Mouse (Mus musculus): ENCODE measurements at regions not wholly inside any gene's neighbourhood (a gene's known extent, or its start where the extent isn't known, plus 50 kb on each side); places are given as distances from the start of the nearest gene placed in this dataset.

DNA sequence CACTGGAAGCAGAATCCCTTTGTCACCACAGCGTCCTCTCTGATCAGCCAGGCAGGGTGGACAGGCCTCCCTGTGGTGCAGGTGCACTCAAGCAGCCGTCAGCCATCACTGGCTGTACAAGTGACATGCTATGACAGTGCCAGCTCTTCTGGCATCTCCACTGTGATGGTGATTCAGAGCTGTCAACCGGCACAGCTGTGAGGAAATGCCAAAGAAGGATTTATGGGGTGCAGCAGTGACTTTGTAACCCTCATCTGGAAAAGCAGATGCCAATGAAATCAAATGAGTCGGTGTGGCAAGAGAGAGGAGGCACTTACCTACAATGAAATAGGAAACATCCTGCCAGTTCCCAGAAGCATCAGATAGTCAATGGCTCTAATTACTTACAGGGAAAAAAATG, 238.3 kb upstream of the Jun start:
- in situ Hi-C loops (cut with MboI, MseI): no loop called here

DNA sequence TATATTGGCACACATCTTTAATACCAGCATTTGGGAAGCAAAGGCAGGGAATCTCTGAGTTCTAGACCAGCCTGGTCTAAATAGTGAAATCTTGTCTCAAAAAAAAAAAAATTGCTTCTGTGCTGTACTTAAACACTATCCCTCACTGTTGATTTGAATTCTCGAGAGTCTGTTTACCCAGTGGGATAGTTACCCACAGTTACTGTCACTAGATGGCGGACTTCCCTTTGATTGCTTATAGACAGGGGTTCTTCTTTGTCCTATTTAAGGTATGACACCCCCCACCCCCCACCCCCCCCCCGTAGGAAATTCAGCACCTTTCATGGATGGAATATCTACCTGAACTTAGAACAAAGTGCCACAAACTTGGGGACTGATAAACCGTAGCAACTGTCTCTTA, 242.1 kb upstream of the Jun start:
- in situ Hi-C loops (cut with MboI, MseI): no loop called here

DNA sequence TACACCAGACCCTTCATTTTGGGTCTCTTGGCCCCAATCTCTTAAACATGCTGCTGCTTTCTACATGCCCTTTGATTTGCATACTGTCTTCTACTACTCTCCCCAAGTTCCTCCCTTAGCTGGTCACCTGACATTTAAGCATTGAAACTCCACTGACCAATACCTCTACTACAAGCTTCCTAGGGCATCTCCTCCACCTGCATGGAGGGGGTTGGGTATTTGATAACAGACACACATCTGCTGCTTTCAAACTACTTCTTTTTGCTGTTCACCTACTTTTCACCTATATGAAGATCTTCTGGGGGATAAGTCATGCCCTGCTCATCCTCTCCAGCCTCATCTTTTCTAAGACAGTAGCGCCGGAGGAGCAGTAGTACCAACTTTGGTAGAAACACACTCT, 249.9 kb upstream of the Jun start:
- in situ Hi-C loops (cut with MboI, MseI): no loop called here

DNA sequence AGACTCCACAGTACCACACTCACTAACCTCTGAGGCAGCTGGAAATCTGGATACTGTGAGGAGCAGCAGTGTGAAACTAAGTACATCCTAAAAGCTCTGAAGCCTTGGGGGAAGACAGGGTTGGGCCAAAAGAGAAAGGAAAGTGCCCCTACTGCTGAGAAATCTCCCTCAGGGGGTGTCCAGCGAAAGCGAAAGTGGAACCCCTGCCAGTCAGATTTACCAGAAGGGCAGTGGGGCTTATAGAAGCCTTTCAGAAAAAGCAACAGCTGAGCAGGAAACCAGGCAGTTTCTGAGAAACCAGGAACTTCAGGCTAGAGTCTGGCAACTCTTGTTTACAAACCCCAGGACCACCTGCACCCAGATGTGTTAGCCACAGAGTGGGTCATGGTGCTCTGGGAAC, 251.3 kb upstream of the Jun start:
- in situ Hi-C loops (cut with MboI, MseI): no loop called here

DNA sequence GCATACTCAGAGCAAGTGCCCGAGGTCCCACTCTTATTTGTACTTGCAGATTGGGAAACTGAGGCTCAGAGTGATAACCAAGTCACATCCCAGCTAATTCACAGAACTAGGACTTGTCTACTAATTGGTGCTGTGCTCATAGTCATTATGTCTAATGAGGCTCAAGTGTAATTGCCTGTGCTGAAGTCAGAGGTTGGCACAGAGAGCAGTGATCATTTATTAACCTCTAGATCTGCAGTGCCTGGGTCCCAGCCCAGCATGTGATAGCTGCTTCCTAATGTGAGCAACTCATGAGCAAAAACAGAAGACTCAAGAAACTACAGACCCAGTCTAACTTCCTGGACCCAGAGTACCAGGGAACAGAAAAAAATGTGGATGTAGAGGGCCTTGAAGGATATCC, 252.0 kb upstream of the Jun start:
- in situ Hi-C loops (cut with MboI, MseI): no loop called here

DNA sequence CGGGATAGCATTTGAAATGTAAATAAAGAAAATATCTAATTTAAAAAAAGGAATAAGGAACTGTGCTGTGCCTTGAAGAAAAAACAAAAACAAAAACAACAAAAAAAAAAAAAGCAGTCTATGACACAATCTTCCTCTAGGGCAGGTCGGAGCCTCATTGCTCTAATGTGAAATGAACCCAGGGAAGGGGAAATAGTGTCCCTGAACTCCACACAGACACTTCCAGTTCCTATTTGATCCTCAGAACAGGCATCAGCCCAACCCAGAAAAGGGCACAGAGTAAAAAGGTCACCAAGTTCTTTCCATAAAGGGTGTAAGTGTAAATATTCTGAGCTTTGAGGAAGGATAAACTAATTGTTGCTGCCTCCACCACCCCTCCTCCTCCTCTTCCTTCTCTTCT, 250.2 kb upstream of the Fggy start:
- in situ Hi-C loops (cut with MboI, MseI): no loop called here

DNA sequence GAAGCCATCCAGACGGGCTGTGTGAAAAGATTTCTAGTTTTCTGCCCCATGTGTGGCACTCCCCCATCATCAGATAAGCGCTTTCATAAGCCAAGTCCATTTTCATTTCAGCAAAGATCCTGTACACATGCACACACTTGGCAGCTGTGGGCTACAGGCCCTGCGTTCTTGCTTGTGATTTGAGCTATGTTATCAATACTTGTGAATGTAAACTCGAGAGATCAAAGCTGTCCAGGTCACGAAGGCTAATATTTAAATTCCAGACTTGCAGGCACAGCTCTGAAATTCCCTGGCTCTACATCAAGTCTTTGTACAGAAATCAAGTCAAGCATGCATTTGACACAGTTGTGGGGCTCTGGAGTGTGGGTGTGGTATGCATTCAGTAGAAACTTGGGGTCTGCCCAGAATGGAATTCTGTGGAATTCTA, 248.8 kb upstream of the Fggy start:
- in situ Hi-C loops (cut with MboI, MseI): no loop called here

DNA sequence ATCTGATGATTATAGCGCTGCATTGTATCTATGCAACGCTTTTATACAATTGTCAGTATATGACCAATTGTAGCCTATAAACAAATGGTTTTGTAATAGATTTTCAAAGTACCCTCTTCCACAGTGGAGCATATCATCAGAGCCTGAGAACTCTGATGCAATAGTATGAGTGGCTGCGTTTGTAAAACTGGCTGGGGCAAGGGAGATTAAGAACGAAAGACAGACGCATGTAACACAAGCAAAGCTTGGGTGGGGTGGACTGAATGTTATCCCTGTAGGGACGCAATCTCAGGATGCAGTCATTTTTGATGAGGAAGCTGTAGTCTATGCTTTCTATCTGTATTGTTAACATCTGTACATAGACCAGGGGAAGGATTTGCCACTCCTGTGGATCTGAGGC, 246.9 kb upstream of the Fggy start:
- in situ Hi-C loops (cut with MboI, MseI): no loop called here

DNA sequence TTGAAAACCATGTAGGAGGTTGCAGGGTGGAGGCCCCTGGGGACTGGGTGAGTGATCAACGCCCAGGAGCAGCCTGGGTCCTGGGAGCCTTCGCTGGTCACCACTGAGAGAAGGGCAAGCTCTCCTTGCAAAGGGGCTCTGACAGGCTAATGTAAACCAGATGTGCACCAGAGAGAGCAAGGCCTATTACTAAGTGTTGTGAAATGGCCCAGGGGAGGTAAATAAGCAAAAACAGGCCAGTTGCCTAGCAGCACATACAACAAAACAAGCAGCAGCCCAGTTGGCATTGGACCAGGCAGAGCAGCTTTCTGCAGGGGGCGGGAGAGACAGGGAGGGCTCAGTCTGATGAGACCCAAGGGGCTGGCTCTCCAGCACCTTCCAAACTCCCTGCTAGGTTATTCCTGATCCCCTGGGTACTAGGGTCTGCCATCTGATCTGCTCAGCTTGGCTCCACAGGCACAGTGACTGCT, 239.5 kb upstream of the Fggy start:
- in situ Hi-C loops (cut with MboI, MseI): no loop called here

DNA sequence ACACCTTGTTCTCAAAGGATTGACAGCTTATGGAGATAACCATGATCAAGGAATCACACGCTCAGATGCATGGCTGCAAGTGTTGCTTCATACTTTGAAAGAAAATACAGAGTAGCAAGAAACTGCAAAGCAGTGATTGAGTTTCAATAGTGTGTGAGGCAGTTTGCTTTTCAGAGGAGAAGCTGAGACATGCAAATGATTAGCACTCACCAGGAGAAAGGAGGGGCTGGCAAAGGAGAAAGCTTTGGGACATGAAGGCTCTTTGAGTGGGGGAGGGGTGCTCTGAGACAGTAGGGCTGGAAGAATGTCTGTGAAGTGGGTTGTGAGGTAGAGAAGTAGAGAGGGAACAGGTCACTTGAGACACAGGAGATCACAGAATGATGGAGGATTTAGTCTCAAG, 238.7 kb upstream of the Fggy start:
- in situ Hi-C loops (cut with MboI, MseI): no loop called here

DNA sequence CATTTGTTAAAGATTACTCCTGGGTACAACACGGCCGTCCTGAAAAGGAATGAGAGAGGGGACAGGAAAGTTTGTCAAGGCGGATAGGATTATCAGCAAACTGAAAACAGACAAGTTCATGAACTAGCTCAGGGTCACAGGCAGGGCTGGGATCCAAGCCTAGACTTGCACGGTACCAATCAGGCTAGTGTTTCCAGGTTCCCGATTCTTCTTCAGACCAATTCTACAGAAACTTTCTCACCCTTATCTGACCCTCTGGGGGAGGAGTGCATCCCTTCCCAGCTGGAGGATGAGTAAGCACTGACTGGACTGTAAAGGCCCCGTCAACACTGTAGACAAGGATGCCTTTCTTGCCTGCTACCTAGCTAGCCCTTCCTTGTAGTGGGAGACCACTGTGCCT, 238.3 kb upstream of the Fggy start:
- in situ Hi-C loops (cut with MboI, MseI): no loop called here

DNA sequence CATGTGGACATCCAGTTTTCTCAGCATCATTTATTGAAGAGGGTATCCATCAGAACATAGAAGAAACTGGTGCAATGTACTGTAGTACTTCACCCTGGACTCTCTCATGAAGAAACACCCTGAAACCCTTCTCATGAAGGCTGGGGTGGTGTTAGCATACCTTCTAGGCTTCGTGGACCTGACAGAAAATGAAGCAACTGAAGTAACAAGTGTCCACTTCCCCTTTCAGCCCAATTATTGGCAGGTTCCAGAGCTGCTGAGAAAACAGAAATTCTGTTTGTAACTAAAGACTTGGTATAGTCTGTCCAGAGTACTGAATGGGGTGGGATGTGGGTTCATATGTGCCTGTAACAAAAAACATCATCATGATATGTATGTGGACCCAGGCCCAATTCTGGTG, 231.4 kb upstream of the Fggy start:
- in situ Hi-C loops (cut with MboI, MseI): no loop called here

DNA sequence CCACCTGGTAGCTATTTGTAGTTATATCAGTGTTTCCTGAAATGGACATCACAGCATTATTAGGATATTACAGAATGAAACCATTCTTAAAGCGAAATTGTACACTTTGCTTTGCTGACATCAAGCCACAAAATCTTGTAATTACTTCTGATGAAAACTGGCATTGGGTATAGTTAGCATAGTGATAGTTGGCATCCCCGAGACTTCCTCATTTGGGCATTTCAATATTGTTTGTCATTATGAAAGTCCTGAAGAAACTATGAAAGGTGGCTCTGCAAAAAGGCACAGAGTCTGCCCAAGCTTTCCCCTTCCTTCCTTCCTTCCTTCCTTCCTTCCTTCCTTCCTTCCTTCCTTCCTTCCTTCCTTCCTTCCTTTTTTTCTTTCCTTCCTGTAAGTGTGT, 217.5 kb upstream of the Fggy start:
- in situ Hi-C loops (cut with MboI, MseI): no loop called here

DNA sequence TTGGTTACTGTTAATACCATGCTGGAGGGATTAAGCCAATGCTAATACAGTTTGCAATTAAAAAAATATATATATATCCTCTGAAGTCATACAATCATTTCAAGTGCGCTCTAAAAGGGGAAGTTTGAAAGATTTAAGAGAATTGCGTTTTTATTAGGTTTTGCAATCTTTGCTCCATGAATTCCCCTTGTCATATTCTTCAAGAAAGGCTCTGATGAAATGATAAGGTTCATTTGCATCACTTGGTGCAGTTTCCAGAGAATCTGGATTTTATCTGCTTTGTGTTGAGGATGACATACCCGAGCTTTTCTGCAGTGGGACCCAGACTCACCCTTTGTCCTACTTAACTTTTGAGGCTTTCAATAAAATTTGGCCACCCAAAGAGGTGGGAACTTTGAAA, 216.4 kb upstream of the Fggy start:
- in situ Hi-C loops (cut with MboI, MseI): no loop called here

DNA sequence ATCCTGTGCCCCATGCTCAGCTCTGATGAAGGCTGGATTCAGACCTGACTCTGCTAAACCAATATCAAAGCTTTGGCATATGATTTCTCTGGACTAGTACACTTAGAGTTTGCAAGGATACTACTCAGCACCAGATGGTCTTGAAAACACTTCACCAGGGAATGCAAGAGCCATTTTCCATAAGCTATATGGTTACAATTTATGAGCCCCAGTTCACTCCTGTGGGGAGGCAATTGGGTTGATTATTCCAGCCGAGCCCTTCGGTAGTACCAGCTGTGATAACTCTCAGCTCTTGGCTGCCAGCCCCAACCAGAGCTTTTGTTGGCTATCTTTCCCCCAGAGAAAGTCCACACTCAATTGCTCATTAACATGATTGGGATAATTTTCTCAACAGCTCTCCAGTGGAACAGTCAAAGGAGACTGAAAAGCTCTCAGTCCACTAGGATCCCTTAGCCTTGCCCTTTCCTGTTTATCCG, 210.5 kb upstream of the Fggy start:
- in situ Hi-C loops (cut with MboI, MseI): no loop called here

DNA sequence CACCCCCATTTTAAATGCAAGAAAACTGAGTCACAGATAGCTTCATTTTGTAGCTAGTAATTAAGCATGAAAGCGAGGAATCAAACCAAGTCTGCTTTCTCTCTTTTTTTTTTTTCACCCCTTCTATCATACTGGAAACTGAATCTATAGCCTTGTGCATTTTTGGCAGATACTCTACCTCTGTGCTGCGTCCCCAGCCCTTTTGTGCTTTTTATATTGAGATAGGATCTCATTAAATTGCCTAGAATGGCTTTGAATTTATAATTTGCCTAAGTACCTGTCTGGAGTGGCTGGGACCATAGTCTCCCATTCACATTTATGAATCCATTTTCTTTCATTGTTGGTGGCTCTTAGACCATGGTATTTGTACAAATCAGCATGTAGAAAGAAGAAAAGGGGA, 209.9 kb upstream of the Fggy start:
- in situ Hi-C loops (cut with MboI, MseI): no loop called here

DNA sequence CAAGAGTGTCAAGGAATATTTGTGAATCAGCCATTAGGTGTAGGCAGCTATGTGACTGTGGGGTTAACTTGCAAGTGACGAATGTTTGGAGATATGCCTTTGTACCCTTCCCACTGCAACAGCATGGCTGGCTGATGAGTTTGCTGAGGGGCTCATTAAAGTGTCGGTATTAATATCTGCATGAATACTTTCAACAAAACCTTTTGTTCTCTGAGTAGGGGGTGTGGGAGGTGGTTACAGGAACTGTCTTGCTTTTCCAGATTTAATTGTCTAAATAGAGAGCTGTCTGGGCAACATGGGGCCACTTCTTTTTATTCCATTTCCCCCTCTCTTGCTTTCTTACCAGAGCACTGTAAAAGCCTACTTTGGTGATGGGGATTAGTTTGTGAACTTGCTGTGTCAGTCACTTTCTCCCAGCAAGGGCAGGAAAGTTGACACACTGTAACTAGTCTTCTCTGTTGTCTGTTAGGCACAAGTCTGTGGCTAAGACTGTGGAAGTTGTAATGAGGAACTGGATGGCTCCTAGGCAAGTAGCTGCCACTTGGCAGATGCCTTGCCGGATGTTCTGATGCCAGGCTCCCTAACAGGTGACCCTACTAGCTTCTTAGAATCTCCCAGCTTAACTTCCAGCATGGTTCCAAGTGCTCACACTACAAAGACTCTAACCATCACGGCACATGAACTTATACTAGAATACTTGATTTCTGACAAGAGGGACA, 208.7 kb upstream of the Fggy start:
- in situ Hi-C loops (cut with MboI, MseI): no loop called here

DNA sequence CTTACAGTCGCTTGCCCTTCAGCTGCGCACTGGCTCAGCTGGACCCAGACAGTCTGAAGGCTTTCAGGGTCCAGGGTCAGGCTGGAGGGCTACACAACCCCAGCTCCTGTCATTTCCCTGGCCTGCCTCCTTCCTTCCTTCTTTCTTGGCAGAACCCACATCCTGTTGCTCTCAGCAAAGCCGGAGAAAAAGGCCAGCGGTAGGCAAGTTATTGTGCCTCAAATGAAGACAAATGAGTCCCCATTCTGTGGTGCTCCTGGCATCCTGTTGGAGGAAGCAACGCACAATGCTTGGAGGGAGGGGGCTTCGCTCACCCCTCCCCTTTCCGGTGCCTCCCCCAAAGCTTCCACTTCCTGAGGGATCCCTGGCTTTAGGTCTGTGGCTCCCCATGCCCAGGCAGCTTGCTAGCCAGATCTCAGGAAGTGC, 203.4 kb upstream of the Fggy start:
- in situ Hi-C loops (cut with MboI, MseI): no loop called here

DNA sequence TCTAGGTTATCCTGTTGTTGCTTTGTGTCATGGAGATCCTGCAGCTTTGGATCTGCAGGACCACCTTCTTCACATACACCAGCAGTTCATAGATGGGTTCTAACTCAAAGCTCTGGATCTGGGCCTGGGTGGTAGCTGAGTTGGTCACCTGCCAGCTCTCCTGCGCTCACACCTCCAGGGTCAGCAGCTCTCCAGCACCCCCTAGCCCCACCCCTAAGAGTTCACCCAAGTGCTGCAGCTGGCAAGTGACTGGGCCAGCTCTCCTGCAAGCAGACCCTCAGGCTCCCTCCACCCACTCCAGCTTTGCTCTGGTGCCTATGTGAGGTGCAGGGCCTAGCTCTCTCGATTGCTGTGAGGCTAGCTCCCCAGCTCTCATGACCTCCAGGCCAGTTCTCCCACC, 198.6 kb upstream of the Fggy start:
- in situ Hi-C loops (cut with MboI, MseI): no loop called here

DNA sequence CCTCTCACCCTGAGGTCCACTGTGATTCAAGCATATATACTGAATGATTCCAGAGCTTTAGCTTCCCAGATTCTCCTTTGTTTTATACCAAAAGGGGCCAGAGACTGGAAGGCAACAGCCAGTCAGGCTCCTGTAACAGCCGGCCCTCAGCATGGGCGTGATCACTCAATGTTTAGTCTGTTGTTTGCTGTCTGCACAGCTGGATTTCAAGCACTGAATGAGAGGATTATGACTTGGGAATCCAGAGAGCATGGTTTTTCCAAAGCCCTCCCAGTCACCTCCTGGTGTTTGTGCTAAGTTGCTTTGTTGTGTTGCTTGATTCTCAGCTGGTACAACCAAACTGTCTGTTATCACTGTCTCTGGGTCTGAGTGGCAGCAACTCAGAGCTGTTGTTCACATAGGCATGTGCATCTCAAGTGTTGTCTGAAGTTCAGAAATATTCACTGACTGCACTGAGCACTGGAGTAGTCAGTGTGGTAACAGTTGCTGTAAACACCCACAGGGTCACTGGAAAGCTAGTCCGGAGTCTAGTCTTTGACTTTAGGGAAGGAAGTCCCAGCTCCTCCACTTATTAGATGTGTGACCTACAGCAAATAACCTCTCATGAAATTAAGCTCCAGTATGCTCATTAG, 196.9 kb upstream of the Fggy start:
- in situ Hi-C loops (cut with MboI, MseI): no loop called here

DNA sequence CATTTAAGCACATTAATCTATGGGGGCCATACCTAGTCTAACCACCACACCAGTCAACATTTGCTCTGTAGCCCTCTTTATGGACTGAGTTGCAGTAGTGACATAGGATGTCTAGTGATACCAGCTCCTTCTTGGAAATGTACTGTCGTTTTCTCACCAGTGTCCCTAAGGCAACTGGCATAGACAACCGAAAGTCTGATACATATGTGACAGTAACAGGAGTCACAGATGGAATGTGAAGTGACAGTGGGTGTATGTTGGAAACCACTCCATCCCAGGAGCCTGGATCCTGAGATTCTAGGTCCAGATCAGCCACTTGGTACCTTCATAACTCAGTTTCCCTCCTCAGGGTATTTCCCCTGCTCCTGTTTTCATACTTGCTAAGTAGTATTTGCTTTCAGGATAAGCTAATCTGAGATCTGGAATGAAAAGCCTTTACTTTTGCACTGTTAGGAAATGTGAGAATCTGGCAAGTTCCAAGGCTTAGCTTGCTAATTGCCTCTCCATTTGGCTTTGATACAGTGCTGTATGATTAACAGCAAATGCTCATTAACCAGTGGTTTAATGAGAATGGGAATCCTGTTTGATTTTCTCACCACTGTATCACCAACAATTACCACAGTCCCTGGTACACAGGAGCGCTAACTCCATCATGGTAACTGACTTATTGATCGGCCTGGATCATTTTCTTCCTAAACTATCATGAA, 192.8 kb upstream of the Fggy start:
- in situ Hi-C loops (cut with MboI, MseI): no loop called here

DNA sequence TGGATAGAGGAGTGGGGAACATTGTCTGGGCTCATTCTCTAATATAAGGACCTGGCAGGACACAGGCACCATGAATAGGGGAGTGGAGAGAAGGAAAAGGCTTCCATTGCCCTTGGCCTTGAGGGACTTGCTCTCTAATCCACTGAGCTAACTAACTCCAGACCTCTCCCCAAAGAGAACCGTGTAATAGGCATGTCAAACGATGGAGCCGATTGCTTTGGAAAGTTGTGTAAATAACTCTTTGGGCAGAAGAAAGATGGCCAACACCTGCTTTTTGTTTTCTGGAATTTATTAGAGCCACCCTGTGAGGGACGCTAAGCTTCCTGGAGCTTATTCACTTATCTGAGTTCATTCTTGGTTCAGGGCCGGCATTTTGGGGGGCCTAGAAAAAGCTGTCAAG, 180.9 kb upstream of the Fggy start:
- in situ Hi-C loops (cut with MboI, MseI): no loop called here

Data from T-helper 17 cell (primary cell).